Mouse (Mus musculus) left cerebral cortex, postnatal 4 days (tissue): ENCODE results near the gene Srd5a2. TPM values are rescaled to one million over a fixed set of nuclear protein-coding genes. Genes with fewer than 3 reads are reported as not detected.

Source experiments
- DNase-seq: peaks from one replicate; pipeline ENCODE4 v3.0.0-alpha.2; 2022
- intact Hi-C: fragments of 180-260 bp; cut with DNase I; formaldehyde crosslinking; loops from one replicate; pipeline ENCODE4 v1.15.1; 2025
- total RNA-seq, 2 experiments: library from RNA; stranded (reverse); gene quantifications; 2 replicates each; pipeline ENCODE4 v1.2.3; 2021

Srd5a2 gene
- total RNA-seq, 2 experiments from 2014 or later: not detected

GRCm38 (mm10) chr17:73986571-73986970, 61.1 kb downstream of the Srd5a2 start:
- no peak for DNase-seq
- intact Hi-C loops: no loop called here

- DNase-seq: no peak
- intact Hi-C loops: no loop called here
These were observed 61.8 kb downstream of the Srd5a2 start for GRCm38 (mm10) chr17:73985936-73986335.

DNA sequence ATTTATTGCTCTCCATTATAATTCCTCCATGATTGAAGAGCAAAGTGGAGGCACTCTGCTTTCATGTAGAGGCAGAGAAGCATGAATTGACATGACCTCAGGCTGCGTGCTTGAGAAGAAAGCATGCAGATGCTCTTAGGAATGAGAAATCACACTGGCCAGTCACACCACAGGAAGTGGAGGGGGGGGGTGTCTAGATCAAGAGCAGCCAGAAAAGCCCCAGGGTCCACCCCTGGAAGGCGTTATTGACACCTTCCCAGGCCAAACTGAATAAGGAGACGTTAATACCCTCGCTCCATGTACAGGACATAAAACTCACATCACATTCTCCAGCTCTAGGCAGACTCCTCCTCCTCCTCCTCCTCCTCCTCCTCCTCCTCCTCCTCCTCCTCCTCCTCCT, 63.2 kb downstream of the Srd5a2 start:
- intact Hi-C loops: no loop called here
- no peak for DNase-seq

GRCm38 (mm10) chr17:73982871-73983270, 64.8 kb downstream of the Srd5a2 start:
- intact Hi-C loops: no loop called here
- no peak for DNase-seq

DNA sequence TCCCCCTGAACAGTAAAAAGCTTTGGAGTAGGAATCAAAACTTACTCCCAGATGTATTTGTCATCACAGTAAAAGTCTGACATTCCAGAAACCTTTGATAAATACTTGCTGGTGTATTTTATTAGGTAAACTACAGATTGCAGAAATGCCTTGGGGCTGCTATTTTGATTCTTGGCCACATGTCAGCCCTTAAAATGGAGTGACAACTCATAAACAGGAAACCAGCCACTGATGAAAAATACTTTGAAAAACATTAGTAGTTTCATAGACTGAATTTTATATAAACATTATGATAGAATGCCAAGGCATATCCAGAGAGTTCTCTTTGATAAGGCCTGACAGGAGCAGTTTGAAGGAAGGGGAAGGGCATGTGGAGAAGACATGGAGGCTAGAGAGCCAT, 71.7 kb downstream of the Srd5a2 start:
- no peak for DNase-seq
- intact Hi-C loops: no loop called here

GRCm38 (mm10) chr17:73972648-73973047, 75.1 kb downstream of the Srd5a2 start:
- intact Hi-C loops: no loop called here
- DNase-seq: no peak

GRCm38 (mm10) chr17:73971291-73971690, 76.4 kb downstream of the Srd5a2 start:
- DNase-seq: no peak
- intact Hi-C loops: no loop called here

DNA sequence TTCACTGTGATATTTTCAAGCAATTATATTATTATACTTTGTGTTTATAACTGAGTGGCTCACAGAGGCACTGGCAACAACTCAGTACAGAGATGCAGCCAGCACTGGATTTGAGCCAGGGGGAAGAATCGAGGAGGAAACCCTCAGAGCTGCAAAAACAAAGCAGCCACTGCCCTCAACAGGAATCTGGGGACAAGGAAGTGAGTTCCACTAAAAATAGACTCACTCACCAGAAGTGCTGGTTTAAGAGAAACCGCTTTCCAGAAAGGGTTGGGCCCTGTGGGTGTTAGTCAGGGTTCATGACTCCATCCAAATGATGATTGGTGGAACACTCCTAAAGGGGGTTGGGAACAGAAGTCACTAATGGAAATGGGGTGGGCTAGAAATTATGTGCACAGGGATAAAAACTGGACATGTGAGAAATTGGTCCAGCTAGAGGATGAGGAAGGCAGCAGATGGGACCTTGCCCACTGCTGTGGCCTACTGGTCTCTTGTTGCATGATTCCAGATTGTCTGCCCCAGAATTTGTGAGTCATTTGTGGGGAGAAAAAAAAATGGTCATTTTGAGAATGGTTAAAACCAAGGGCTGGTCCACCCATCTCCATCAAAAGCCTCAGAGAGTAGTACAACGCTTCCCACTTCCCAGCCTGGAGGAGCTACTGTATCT, 77.2 kb downstream of the Srd5a2 start:
- intact Hi-C loops: no loop called here
- peak; percentile 23 for DNase-seq

Other genes with a start within 250 kb of the Srd5a2 start
- 10 to 100 TPM; 39.1 to 40.8 TPM for gene Ehd3, start 243.8 kb downstream of the Srd5a2 start, total RNA-seq
- gene Xdh, start 97.7 kb downstream of the Srd5a2 start, total RNA-seq: under 1 TPM; 0.38 to 0.58 TPM
- 10 to 100 TPM; 72.2 to 80.8 TPM for gene Memo1, start 247.6 kb upstream of the Srd5a2 start, total RNA-seq